Mouse (Mus musculus) ovary, adult 2 months (tissue): ENCODE results near the gene Manf. TPM values are rescaled to one million over a fixed set of nuclear protein-coding genes. Genes with fewer than 3 reads are reported as not detected.

Experiments
- polyA plus RNA-seq: library from polyadenylated mRNA; depleted of rRNA; stranded (reverse); fragments of >200 nt; gene quantifications from 2 replicates; pipeline ENCODE4 v1.2.3, GENCODE M21; 2012; rRNA removed

Manf gene
- 13.9 and 29.5 TPM in 2 replicates for polyA plus RNA-seq

DNA sequence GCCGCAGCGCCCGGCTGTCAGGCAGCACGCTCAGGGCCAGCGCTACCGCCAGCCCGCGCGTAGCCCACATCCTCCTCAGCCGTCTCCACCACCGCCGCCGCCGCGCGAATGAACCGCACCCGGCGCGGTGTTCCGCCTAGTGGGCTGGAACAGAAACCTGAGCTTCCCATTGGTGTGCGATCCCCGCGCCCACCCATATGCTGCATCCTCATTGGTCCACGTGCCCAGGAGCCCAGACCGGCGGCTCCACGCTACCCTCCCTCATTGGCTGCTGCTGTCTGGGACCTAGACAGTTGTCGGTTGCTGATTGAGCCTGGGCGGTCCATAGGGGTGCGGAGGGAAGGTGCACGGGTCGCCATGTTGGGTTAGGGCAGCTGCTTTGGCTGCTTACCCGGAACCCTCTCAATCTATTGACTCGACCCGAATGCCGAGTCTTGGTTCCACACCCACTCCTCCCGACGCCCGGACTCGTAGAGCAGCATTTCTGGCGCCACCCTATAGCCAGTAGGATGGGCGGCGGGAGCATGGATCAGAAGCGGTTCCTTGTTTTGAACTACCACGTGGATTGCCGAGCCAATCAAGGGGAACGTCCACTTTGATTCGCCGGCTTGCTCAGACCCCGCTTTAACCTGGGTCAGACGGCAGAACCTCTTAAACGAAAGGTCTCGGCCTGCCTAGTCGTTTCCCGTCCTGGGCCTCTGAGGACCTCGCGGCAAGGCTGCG lies at the start of gene Manf:
Gene Manf, minus strand, starts transcription at position 151 of the 723 bp plus-strand sequence.

DNA sequence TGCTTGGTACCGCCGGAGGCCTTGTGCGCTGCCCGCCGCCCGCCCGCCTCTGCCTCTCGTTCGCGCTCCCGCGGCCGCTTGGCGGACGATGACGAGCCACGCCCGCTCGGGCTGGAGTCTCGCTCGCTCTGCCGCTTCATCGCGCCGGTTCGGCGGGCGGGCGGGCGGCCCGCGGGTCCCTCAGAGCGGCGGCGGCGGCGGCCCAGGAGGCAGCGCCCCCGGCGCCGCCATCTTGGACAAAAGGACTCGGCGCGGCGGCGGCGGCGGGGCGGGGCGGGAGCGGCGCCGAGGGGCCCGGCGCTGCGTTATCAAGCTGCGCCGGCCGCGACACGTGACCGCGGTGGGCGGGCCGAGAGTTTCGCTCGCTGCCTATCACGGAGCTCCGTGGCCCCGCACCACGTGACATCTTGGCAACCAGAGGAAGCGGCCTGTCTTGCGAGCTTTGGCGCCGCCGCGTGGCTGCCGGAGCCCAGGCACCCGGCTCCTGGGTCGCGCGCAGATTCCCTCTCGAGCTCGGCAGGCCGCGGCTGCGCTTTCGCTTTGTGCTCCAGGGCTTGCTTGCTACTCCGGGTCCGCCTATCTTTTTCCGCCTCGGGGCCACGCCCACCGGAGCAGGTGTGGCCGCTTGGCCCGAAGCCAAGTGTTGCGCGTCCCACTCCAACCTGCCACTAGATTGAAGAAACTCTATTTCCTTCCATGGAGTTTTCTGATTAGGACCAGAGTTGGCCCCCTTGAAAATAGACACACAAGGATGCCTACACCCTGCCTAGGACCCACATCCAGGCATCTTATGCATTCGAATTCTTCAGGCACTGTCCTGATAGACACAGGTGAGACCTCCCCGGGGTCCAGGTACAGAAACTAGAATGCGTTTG lies 4.7 kb downstream of the Manf start, which contains the start of gene Rbm15b:
Gene Rbm15b, minus strand, starts transcription at position 601 of the 875 bp plus-strand sequence.

DNA sequence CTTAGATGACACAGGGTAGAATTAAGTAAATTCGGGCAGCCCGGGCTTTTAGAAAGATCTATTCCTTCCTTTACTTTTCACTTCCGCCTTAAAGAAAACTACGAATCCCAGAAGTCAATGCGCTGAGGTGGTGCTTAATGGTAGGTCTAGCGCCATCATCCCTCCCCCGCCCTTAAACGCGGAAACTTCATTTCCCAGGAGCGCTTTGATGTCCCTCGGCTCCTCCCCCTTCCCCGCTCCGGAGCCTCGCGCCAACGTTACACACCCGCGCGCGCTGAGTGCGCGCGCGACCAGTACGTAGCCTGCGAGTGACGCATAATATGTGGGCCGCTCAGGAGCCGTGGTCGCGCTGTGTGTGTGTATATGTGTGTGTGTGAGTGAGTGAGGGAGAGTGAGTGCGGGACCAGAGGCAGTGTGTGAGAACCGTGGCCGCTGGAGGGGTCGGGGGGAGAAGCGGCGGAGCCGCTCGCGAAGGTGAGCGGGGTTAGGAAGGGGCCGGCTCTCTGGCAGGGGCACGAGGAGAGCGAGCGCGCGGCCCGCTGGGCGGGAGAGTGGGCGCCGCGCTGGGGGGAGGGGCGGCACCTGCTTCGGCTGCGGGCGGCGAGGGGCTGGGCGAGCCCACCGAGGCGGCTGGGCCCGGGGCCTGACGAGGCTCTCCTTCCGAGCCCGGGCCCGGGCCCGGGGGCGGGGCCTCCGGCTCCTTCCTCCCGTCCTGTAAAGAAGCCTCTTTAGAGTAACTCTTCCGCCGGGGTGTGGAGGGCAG lies 70.0 kb downstream of the Manf start, which contains the start of gene Dcaf1:
Gene Dcaf1, plus strand, starts transcription at position 257 of the 763 bp plus-strand sequence.

DNA sequence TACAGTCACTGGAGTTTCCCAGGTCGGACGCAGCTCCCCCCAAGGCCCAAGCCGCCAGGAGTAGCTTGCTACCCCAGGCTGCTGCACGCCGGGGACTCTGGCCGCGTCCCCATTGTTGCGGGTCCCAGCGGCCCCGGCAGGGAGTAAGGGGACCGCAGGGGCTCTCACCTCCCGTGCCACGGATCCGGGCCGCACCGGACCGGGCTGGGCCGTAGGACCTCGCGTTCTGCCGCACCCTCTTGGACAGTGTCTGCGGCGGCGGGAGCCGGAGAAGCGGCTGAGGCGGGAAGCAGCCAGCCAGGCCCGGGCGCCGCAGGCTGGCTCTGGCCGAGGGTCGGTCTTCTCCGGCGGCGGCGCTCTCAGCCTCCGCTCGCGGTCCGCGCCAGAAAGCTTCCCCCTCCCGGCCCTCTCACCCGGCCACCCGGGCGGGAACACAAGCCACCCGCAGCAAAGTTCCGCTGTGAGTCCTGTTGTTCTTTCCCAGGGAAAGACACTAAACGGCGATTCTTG lies 102.9 kb downstream of the Manf start, which contains the start of gene Rad54l2:
Gene Rad54l2, minus strand, starts transcription at position 383 of the 510 bp plus-strand sequence.

Other genes with a start within 250 kb of the Manf start
- 6.0 and 10.2 TPM in 2 replicates for gene Grm2, start 235.9 kb downstream of the Manf start, polyA plus RNA-seq
- 138 and 143 TPM in 2 replicates for gene Tex264, start 206.1 kb downstream of the Manf start, polyA plus RNA-seq
- 37.2 and 50.0 TPM in 2 replicates for gene Rad54l2, start 102.8 kb downstream of the Manf start, polyA plus RNA-seq
- gene Dcaf1, start 70.1 kb downstream of the Manf start, polyA plus RNA-seq, result 13.0 and 15.6 TPM in 2 replicates
- gene Rbm15b, start 4.6 kb downstream of the Manf start, polyA plus RNA-seq, result 28.0 and 37.9 TPM in 2 replicates